Mouse (Mus musculus) retina, adult 2 months (tissue): Measurements from ENCODE around the gene Atp5h.

Source experiments
- DNase-seq: peaks from one replicate; pipeline ENCODE4 v3.0.0-alpha.2; 2012; ENCODE audit warnings: low read depth, low spot score

The Atp5h gene

DNA sequence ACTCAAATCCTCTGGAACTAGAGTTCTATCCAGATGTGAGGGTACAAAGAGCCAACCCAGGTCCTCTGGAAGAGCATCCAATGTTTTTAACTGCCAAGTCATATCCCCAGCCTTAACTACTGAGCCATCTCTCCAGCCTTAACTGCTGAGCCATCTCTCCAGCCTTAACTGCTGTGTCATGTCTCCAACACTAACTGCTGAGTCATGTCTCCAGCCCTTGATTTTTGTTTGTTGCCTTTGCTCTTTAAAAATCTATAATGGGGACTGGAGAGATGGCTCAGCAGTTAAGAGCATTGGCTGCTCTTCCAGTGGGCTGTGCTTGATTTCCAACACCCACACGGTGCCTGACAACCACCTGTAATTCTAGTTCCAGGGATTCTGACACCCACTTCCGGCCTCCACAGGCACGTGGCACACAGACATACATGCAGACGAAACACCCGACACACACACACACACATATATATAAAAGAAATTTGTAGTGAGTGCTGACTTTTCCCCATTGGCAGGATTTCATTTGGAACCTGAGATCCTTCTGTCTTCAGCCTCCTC lies 17.9 kb upstream of the Atp5h start:
- no peak for DNase-seq

DNA sequence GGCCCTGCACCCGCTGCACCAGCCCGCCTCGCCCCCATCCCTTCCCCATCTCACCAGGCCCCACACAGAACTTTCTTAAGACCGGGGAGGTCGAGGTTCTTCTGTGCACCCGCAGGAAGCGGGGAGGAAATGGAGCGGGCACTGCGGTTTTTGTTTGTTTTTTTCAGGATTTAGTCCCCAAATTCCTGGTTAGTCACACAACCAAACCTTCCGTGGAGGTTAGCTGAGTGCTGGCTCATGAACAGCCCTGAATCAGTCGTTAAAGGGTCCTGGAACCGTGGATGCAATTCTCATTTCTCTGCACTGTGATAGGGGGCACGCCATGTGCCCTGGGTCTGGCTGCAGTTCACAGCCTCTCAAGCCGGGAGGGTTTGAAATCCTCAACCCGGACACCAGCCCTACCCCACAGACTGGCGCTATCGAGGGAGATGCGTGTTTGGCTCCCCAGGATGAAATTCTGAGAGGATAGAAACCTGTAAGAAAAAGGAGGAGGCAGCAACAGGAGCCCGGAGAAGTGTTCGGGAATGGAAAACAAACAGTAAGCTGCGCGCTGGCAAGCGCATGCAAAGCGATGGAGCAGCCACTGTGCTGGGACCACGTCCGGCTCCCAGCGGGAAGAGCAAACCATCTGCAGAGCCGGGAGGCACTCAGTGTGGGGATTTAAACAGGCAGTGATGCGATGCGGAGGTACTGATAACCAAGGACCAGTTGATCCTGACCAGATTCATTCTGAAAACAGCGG lies 16.0 kb upstream of the Atp5h start:
- no peak for DNase-seq

DNA sequence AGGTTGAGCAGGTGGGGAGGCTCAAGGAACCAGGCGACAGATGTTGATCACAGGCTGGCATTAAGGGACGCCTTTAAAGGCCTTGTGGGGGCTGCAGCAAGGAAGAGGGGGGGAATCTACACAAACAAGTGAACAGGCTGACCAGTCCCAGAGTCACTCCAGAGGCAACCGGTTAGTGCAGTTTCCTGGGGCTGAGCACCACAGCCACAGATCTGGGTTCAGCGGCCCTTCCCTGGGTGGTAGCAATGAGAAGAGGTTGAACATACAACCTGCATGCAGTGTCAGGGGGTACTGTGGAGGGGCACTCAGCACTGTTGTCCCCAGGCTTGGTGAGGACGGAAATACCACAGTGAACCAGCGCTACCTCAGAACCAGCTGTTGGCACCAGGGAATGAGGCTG lies 13.6 kb upstream of the Atp5h start:
- DNase-seq, result no peak

DNA sequence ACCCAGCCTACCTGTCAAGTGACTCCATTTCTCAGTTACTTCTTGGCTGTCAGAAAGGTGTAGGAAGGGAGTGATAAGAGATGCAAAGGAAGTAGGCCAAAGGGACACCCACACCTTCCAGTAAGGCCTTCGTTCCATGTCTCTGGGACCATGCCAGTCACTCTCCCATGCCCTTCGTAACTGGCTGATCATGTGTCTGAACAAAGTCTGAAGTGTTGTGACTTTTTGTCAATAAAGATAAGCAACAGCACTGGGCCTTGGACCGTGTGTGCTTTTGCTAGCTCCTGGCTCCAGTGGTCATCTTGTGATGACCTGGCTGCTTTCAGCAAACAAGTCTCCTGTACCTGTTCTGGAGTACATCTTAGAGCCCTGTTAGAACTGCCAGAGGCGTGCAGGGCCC lies 13.1 kb upstream of the Atp5h start:
- no peak for DNase-seq

DNA sequence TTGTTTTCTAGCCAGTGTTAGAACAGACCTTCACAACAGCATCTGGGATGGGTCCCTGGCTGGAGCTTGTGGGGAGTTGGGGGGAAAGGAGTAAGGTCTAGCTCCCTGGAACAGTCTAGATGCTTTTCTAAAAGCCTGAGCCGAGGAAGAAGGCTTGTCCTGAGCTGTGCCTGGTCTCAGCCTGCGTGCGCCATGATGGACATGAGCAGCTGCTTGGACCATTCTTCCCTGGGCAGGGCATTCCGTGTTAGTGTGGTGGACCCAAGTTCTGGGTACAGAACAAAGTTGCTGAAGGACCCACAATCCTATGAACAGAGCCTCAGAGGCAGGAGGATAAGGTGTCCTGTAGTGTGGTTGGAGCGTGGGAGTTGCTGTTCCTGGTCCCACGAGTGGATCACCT lies 10.8 kb upstream of the Atp5h start:
- DNase-seq, result no peak

DNA sequence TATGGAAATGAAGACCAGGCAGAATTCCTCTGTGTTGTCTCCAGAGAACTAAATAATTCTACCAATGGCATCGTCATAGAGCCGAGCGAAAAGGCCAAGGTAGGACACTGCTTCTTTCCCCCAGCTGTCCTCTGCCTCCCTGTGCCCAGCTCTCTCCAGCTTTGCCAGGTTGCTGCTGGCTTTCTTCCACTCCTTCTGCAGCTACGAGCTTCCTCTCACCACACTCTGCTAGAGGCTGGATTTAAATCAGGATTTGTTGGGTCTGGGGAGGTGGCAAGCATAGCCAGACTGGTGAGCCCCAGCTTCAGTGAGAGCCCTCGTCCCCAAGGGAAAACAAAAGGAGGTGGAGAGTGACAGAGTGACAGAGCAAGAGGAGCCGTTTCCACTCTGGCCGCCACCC lies 9.5 kb upstream of the Atp5h start:
- no peak for DNase-seq

DNA sequence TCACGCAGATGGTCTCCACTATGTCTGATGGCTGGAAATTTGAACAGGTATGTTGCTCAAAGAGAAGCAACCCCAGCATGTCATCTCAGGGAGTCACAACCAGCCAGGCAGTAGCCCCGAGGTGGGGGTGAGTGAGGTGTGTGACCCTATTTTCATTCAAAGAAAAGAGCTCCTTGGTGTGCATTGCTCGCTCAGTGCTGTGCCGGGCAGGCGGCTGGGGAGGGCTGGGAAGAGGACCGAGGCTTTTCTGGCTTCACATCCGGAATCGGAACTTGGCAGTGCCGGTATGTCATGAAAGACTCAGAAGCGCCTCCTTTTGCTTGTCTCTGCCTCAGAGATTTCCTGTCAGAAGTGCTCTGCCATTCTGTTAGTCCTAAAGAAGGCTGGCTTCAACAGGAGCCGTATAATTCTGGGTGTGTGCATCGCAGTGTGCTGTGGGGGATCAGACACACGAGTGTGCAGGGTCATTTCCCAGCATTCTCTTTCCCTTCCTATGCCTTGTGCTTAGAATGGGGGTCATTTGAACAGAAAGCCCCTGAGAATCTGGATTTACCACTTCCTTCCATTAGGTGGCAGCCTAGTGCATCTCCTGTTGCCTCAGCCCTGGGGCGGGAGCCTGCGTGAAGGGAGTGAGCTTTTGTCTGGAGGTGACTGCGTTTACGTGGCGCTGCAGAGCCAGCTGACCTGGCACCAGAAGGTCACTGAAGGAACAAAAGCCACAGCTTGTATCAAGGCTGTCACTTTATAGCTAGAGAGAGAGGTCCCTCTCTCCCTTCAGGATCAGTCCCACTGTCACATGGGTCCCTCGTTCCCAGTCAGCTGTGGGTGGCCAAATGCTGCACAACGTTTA lies 7.9 kb upstream of the Atp5h start:
- DNase-seq, result peak; percentile 53

DNA sequence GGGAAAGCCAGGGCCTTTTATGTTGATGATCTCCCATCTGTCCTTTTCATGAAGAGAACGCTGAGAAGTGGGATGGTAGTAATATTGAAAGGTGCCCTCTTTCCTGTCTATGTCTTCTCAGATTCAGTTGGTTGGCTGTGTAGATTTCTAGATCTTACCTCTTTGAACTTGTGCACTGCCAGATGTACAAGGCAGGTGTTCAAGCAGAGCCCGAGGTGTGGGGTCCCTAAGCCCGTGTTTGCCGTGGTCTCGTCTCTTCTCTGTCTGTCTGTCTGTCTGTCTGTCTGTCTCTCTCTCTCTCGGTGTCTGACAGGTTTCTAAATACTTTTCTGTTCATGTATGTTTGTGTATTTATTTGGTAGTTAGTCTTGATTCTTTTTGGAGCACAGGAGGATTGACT lies 5.9 kb upstream of the Atp5h start:
- no peak for DNase-seq

DNA sequence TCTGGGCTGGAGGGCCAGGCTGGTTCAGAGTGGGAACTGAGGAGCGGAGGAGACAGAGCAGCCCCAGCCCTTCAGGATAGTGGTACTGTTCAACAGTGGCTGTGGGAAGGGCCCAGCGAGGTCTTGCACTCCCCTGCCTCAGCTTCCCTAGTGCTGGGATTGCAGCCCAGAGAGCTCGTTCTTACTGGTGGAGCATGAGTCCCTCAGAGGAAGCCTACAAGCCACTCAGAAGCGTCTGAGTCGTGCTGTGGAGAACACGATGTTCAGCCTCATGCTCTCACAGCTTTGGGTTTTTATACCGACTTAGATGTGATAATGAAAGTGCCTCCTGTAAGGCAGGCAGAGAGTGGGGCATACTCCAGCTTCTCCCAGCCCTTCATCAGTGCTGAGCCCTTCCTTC lies 4.9 kb upstream of the Atp5h start:
- no peak for DNase-seq

DNA sequence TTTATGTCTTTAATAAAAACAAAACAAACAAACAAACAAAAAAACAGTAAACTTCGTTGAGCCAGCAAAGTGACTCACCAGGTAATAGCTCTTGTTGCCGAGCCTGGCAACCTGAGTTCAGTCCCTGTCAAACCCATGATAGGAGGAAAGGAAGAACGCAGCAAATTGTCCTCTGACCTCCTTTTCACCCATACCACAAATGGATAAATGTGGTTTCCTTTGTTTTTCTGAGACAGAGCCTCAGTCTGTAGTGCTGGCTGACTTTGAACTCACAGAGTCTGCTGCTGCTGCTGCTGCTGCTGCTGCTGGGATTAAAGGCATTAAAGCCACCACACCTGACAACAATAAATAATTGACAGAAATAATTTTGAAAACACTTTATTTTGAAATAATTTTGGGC lies 3.3 kb upstream of the Atp5h start:
- no peak for DNase-seq

DNA sequence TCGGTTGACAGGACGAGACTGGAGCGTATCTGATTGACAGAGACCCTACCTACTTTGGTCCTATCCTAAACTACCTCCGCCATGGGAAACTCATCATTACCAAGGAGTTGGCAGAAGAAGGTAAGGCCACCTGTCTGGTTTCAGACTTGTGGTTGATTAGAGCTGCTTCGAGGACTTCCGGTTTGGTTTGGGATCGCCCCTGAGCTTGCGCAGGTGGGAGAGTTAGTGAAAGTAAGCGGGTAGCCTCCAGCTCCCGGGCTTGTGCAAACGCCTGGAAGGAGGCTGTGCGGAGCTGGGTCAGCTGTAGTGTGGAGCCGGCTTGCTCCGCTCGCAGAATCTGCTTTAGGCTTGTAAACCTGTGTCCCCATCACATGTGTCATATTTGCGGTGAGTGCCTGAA lies 2.2 kb upstream of the Atp5h start:
- DNase-seq, result no peak

DNA sequence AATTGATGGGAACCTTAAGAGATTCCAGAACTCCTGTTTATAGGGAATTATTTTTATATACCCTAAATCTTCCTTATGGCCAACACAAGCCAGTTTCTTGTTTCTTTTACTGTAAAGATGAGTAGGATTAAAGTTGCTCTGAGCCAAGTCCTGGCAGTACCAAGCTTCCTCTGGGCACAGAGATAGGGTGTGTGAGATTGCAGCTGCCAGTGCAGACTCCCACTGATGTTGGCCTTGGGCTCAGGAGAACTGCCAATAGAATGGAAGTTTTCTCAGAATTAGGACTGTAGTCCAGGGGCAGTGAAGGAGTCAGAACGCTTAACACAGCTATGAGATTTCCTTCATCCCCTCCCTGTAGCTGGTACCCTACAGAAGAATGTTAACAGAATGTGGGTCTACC lies 1.6 kb upstream of the Atp5h start:
- DNase-seq, result no peak

DNA sequence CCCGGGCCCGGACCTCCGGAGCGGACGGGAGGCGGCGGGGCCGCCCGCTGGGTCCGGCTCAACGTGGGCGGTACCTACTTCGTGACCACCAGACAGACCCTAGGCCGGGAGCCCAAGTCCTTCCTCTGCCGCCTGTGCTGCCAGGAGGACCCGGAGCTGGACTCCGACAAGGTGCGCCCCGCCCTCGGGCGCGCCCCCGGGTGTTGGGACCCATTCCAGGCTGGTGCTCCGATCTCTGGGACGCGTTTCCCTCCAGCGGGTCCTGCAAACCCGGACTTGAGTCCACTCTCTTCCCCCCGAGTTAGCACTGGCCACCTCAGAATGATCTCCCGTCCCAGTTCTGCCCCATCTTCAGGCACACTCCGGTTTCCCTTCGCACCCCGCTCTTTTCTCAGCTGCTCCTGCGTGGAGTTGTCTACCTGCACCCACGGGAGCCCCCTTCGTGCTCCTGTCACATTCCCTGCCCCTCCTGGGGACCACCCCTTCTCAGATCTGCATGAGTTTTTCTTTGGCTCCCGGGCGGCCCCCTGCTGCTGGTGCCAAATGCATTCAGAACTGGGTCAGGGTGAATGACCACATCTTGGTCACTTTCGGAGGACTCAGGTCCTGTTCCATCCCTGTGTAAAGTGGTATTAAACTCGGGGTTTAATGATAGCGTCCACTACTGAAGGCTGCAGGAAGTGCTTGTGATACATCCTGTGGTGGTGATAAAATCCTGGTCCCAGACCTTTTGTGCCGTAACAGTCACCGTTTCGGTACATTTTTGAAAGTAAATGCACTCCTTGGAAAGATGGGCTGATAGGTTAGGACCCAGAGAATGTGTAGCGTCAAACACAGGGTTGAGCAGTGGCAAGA lies 801 bp upstream of the Atp5h start:
- DNase-seq, result no peak

DNA sequence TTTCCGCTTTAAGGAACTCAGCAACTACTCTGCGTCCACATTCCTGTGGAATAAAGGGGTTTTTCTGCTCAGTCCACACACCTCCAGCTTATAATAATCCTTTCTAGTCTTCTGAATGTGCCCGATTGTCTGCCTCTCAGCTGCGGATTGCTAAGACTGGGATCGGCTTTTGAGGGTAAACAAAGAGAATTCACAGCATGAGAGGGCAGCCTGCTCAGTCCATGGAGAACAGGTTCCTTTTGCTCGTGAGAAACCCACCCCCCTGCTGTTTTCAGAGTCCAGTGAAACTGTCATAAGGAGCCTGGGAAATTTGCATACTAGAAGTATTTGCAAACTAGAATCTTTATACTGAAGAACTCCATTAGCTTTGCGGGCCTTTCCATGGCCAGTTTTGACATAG lies 10.2 kb downstream of the Atp5h start:
- no peak for DNase-seq

DNA sequence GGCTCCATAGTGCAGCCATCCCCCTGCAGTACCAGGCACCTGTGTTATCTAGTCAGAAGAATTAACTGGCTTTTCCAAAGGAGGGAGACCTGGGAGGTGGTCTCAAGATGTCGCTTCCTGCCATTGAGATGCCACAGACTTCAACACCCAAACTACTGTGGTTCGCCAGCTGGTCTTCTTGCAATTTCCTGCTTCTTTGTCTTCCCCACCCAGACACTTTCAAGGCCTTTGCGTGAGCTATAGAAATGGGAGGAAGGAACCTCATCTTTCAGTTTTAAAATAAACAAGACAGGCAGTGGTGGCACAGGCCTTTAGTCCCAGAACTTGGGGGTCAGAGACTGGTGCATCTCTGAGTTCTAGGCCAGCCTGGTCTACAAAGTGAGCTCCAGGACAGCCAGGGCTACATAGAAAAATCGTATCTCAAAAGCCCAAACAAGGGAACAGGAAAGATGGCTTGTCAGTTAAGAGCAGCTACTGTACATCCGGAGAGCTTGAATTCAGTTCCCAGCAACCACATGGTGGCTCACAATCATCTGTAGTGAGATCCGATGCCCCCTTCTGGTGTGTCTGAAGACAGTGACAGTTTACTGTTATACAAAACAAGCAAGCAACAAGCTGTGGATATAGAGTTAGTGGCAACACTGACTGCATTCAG lies 11.4 kb downstream of the Atp5h start:
- no peak for DNase-seq

DNA sequence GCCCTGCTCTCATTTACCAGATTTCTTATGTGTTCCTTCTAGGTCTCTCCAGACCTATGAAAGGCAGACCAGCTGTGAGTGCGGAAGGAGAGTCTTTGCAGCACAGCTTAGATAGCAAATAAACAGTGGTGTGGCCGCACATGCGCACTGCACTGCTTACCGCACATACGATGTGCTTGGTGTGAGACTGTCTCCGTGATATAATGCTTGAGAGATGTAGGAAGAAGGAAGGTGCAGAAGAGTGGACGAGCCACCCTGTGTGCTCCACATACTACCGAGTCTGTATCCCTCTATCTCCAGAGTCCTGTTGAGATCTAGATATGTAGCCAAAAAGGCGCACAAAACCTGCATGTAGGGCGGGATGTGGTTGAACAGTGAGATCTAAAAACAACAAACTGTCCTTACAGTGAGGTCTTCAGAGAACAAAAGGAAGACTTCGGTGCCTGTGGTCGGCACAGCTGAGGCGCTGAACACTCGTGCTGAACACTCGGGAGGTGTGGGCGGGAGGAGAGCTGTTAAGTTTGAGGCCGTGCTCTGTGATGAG lies 12.8 kb downstream of the Atp5h start:
- DNase-seq, result no peak

DNA sequence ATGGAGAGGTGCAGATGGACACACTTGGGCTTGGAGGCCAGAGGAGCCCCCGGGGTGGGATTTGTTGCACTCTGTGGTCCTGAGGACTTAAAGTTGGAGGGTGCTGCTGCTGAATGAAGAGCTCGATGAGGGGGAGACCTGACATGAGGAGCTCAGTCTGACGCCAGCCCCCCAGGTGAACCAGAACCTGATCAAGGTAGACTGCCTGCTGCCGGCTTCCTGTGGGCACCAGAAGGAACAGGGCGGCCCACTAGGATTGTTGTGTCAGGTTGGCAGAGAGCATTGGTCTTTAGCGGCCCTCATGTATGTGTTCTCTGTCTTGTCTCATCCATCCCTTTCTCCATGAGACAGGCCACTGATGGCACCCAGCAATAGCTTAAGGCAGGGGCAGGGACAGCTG lies 14.0 kb downstream of the Atp5h start:
- no peak for DNase-seq

DNA sequence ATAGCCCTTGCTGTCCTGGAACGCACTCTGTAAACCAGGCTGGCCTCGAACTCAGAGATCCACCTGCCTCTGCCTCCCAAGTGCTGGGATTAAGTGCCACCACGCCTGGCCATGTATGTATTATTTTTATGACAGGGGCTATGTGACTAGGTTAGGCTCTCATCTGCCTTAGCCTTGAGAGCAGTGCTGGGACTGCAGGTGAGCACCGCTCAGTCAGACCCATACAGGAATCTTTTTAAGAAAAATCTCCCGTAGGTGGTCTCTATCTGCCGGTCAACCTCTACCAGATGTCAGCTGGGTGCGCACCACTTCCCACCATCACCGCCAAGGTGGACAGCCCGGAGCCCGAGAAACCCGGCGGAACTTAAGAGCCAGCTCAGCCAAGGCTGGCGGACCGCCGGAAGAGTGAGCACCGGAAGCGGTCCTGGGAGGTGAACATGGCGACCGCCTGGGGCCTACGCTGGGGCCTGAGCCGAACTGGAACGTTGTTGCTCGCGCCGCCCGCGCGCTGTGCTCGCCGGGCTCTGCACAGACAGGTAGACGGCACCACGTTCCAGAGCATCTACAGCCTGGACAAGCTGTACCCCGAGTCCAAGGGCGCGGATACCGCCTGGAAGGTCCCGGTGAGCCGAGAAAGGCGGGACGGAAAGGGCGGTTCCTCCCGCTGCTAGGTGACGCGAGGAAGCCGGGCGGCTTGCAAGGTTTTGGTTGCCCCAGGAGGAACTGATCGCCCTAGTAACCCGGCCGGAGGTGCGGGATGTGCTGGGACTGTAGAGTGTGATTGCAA lies 16.2 kb downstream of the Atp5h start, which contains the start of gene Mrpl58:
Gene Mrpl58 (plus strand): TSS at position 415 of the 787 bp plus-strand sequence.
- peak; percentile 75 for DNase-seq

DNA sequence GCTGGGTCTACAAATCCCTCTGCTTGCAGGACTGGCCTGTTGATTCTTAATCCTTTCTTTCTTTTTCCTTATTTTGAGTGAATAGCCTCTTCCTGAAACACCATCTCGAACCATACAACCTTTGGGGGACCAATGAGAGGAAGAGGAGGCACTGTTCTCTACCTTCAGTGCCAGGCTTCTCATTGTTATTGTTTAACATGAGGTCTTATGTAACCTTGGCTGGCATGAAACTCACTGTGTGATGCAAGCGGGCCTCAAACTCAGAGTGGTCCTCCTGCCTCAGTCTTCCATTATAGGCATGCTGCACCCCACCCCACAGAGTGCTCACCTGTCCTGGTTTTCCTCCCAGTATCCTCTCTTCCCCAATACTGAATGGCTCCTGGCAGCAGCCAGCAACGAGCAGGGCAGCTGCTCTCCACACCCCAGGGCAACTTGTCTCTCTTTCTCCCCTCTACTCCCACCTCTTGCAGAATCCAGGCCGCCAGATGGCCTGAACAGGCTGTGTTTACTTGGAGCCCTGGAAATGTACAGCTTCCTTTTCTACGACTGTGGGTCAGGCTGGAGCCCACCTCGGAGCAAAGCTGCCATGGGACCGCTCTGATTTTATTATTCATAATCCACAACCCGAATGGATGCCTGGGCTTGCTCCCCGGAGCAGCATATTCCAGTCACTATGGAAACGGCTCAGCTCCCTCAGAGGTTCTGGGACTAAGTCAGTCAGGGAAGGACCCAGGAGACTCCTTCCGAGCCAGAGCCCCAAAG lies 19.0 kb downstream of the Atp5h start:
- no peak for DNase-seq

DNA sequence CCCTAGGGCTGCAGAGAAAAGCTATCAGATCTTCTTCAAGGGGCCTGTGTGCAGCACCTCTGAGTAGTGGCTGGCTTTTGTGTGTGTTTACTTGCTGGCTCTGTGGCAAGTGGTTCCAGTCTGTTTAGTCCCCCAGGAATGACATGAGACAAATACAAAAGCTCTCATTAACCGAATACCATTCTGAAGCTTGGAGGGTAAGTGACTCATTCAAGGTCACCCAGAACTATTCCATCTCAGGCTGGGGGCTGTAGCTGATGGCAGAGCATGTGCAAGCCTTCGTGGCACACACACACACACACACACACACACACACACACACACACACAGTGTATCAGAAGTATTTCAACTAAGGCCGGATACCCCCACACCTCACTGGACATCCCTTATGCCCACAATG lies 19.6 kb downstream of the Atp5h start:
- DNase-seq, result no peak
